Mouse (Mus musculus) limb, embryonic 10.5 days (tissue): ENCODE data around the gene Slc6a6. TPM values are rescaled to one million over a fixed set of nuclear protein-coding genes. Genes with fewer than 3 reads are reported as not detected.
A peak's percentile ranks its signal among the peaks of the same experiment; 100 is the strongest.

Experiments used
- DNase-seq: peaks from one replicate; pipeline ENCODE4 v3.0.0-alpha.2; 2017; ENCODE audit warnings: low spot score
- H3K27ac ChIP-seq: fragments of 300-500 bp; sonication (generic); 2 replicates; pipeline ENCODE4 v1.5.1; 2016; ENCODE audit warnings: mild to moderate bottlenecking
- H3K27me3 ChIP-seq: fragments of 300-500 bp; sonication (generic); 2 replicates; pipeline ENCODE4 v1.6.1; 2016; ENCODE audit warnings: low read depth, mild to moderate bottlenecking; ENCODE audit not compliant: poor library complexity, severe bottlenecking
- H3K36me3 ChIP-seq: fragments of 300-500 bp; sonication (generic); 2 replicates; pipeline ENCODE4 v1.6.1; 2016; ENCODE audit warnings: mild to moderate bottlenecking, moderate library complexity
- H3K4me1 ChIP-seq: fragments of 300-500 bp; sonication (generic); 2 replicates; pipeline ENCODE4 v1.6.1; 2016
- H3K4me3 ChIP-seq: fragments of 300-500 bp; sonication (generic); 2 replicates; pipeline ENCODE4 v1.5.1; 2016; ENCODE audit warnings: mild to moderate bottlenecking, moderate library complexity
- H3K9me3 ChIP-seq: fragments of 300-500 bp; sonication (generic); replicated peaks from 2 replicates; pipeline ENCODE4 v1.6.1; 2016; ENCODE audit warnings: mild to moderate bottlenecking
- WGBS: fragments of 180-500 bp; shearing (Covaris S2); methylation state at CpG from one replicate; pipeline ENCODE4 v1.1.7; 2016; 5-methylcytosine and 5-hydroxymethylcytosine counted together
- polyA plus RNA-seq: library from polyadenylated mRNA; unstranded; fragments of >200 nt; fragmentation: Nextera tagmentation; extraction: Ambion mirVana; gene quantifications from 2 replicates; pipeline ENCODE4 v1.2.1, GENCODE M21; 2016

The Slc6a6 gene
- polyA plus RNA-seq, 1 experiment from 2014 or later, result 45.0 TPM

- WGBS, result 62% methylated on average over 12 of the region's 12 CpGs
- no peak for DNase-seq
- peaks cover 21% of the 10 kb centered on the region for H3K4me1 ChIP-seq
- H3K36me3 ChIP-seq, result no peaks in the 10 kb centered on the region
- H3K27ac ChIP-seq, result 0 out of 2 replicates have a peak overlapping the region, but pooled peaks have one; percentile 11
- no peaks in the 10 kb centered on the region for H3K27me3 ChIP-seq
- H3K9me3 ChIP-seq, result no peaks in the 10 kb centered on the region
- no peak overlapping the region for H3K4me3 ChIP-seq
Measured at GRCm38 (mm10) chr6:91678506-91679094, 5.3 kb upstream of the Slc6a6 start.

- Histone ChIP-seq H3K4me3 (no peak overlapping the region), H3K27me3 (no peaks in the 10 kb centered on the region), H3K36me3 (no peaks in the 10 kb centered on the region), H3K9me3 (no peaks in the 10 kb centered on the region), H3K4me1 (peaks cover 23% of the 10 kb centered on the region), H3K27ac (0 out of 2 replicates have a peak overlapping the region, but pooled peaks have one; percentile 11)
- DNase-seq, result no peak
- WGBS, result 79% methylated on average over 10 of the region's 10 CpGs
Measured at GRCm38 (mm10) chr6:91679095-91679577, 4.7 kb upstream of the Slc6a6 start.

- Histone ChIP-seq H3K4me3 (no peak overlapping the region), H3K4me1 (peaks cover 29% of the 10 kb centered on the region), H3K27me3 (no peaks in the 10 kb centered on the region), H3K27ac (no peak overlapping the region), H3K9me3 (no peaks in the 10 kb centered on the region), H3K36me3 (no peaks in the 10 kb centered on the region)
- WGBS, result 74% methylated on average over 6 of the region's 6 CpGs
- DNase-seq, result no peak
Measured at GRCm38 (mm10) chr6:91679716-91680115, 4.1 kb upstream of the Slc6a6 start.

GRCm38 (mm10) chr6:91681841-91682240 is 2.0 kb upstream of the Slc6a6 start:
- no peaks in the 10 kb centered on the region for H3K9me3 ChIP-seq
- no peak overlapping the region for H3K27ac ChIP-seq
- WGBS, result 89% methylated on average over 4 of the region's 4 CpGs
- no peaks in the 10 kb centered on the region for H3K36me3 ChIP-seq
- no peak overlapping the region for H3K4me3 ChIP-seq
- no peaks in the 10 kb centered on the region for H3K27me3 ChIP-seq
- peaks cover 46% of the 10 kb centered on the region for H3K4me1 ChIP-seq
- DNase-seq, result no peak

- Histone ChIP-seq H3K4me3 (peak overlapping the region; percentile 82), H3K27me3 (no peaks in the 10 kb centered on the region), H3K4me1 (peaks cover 54% of the 10 kb centered on the region), H3K9me3 (no peaks in the 10 kb centered on the region), H3K27ac (peak overlapping the region; percentile 94), H3K36me3 (no peaks in the 10 kb centered on the region)
- WGBS, result 58% methylated on average over 3 of the region's 3 CpGs
- DNase-seq, result peak; percentile 48
Measured at GRCm38 (mm10) chr6:91683121-91683520, 732 bp upstream of the Slc6a6 start.

- Histone ChIP-seq H3K27me3 (no peaks in the 10 kb centered on the region), H3K4me3 (peak overlapping the region; percentile 82), H3K4me1 (peaks cover 50% of the 10 kb centered on the region), H3K9me3 (no peaks in the 10 kb centered on the region), H3K36me3 (no peaks in the 10 kb centered on the region), H3K27ac (peak overlapping the region; percentile 94)
- DNase-seq, result no peak
- WGBS, result 7% methylated on average over 13 of the region's 13 CpGs
Measured at GRCm38 (mm10) chr6:91684474-91684829, 599 bp downstream of the Slc6a6 start.

- Histone ChIP-seq H3K4me1 (peaks cover 50% of the 10 kb centered on the region), H3K36me3 (no peaks in the 10 kb centered on the region), H3K27me3 (no peaks in the 10 kb centered on the region), H3K27ac (peak overlapping the region; percentile 94), H3K9me3 (no peaks in the 10 kb centered on the region), H3K4me3 (peak overlapping the region; percentile 82)
- peak; percentile 65 for DNase-seq
- 8% methylated on average over 17 of the region's 17 CpGs for WGBS
Measured at GRCm38 (mm10) chr6:91684831-91685532, 1.1 kb downstream of the Slc6a6 start.

- 0 out of 2 replicates have a peak overlapping the region, but pooled peaks have one; percentile 94 for H3K27ac ChIP-seq
- WGBS, result 18% methylated on average over 2 of the region's 2 CpGs
- H3K27me3 ChIP-seq, result no peaks in the 10 kb centered on the region
- peaks cover 3% of the 10 kb centered on the region for H3K36me3 ChIP-seq
- no peaks in the 10 kb centered on the region for H3K9me3 ChIP-seq
- H3K4me3 ChIP-seq, result peak overlapping the region; percentile 82
- H3K4me1 ChIP-seq, result peaks cover 52% of the 10 kb centered on the region
- no peak for DNase-seq
Measured at GRCm38 (mm10) chr6:91685533-91685883, 1.7 kb downstream of the Slc6a6 start.

- Histone ChIP-seq H3K9me3 (no peaks in the 10 kb centered on the region), H3K36me3 (peaks cover 7% of the 10 kb centered on the region), H3K4me3 (peak overlapping the region; percentile 82), H3K27ac (0 out of 2 replicates have a peak overlapping the region, but pooled peaks have one; percentile 94), H3K27me3 (no peaks in the 10 kb centered on the region), H3K4me1 (peaks cover 52% of the 10 kb centered on the region)
- 74% methylated on average over 7 of the region's 7 CpGs for WGBS
- DNase-seq, result no peak
Measured at GRCm38 (mm10) chr6:91685896-91686295, 2.0 kb downstream of the Slc6a6 start.

- 67% methylated on average over 4 of the region's 4 CpGs for WGBS
- H3K4me3 ChIP-seq, result no peak overlapping the region
- H3K27me3 ChIP-seq, result no peaks in the 10 kb centered on the region
- peaks cover 52% of the 10 kb centered on the region for H3K4me1 ChIP-seq
- no peak overlapping the region for H3K27ac ChIP-seq
- H3K9me3 ChIP-seq, result no peaks in the 10 kb centered on the region
- DNase-seq, result peak; percentile 37
- H3K36me3 ChIP-seq, result peaks cover 14% of the 10 kb centered on the region
Measured at GRCm38 (mm10) chr6:91686597-91686996, 2.7 kb downstream of the Slc6a6 start.

- peaks cover 48% of the 10 kb centered on the region for H3K4me1 ChIP-seq
- H3K4me3 ChIP-seq, result no peak overlapping the region
- 78% methylated on average over 6 of the region's 6 CpGs for WGBS
- no peaks in the 10 kb centered on the region for H3K9me3 ChIP-seq
- peaks cover 27% of the 10 kb centered on the region for H3K36me3 ChIP-seq
- no peaks in the 10 kb centered on the region for H3K27me3 ChIP-seq
- no peak overlapping the region for H3K27ac ChIP-seq
- no peak for DNase-seq
Measured at GRCm38 (mm10) chr6:91688021-91688420, 4.2 kb downstream of the Slc6a6 start.

GRCm38 (mm10) chr6:91689231-91689630 is 5.4 kb downstream of the Slc6a6 start:
- no peak overlapping the region for H3K4me3 ChIP-seq
- no peak for DNase-seq
- H3K9me3 ChIP-seq, result no peaks in the 10 kb centered on the region
- H3K4me1 ChIP-seq, result peaks cover 39% of the 10 kb centered on the region
- no peak overlapping the region for H3K27ac ChIP-seq
- H3K36me3 ChIP-seq, result peaks cover 37% of the 10 kb centered on the region
- no peaks in the 10 kb centered on the region for H3K27me3 ChIP-seq

- Histone ChIP-seq H3K4me3 (no peak overlapping the region), H3K36me3 (peaks cover 43% of the 10 kb centered on the region), H3K9me3 (no peaks in the 10 kb centered on the region), H3K27me3 (no peaks in the 10 kb centered on the region), H3K27ac (no peak overlapping the region), H3K4me1 (peaks cover 34% of the 10 kb centered on the region)
- DNase-seq, result no peak
- WGBS, result 80% methylated on average over 7 of the region's 7 CpGs
Measured at GRCm38 (mm10) chr6:91690222-91690621, 6.4 kb downstream of the Slc6a6 start.
